Mouse (Mus musculus) testis, postnatal 10 days (tissue): ENCODE measurements around the gene Ralgps1.

Experiments used
- DNase-seq: peaks from one replicate; pipeline ENCODE4 v3.0.0; 2021; ENCODE audit warnings: low spot score

Gene Ralgps1

DNA sequence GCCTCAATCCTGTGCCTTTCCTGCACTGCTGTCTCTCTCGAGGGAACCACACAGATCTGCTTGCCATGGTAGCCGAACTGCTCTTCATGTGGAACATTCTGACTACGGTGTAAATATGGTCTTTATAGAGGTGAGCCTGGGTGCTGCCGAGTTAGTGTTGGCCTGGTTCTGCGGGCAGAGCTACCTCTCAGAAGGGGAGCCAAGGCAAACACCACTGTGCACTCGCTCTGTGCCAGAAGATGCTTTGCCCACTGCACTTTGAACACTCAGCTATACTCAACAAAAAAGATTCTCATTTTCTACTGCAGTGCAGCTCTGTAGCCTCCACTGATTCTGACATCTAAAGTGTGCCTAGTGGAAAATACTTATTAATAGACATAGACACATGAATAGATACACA lies 133.7 kb downstream of the Ralgps1 start:
- DNase-seq = no peak

DNA sequence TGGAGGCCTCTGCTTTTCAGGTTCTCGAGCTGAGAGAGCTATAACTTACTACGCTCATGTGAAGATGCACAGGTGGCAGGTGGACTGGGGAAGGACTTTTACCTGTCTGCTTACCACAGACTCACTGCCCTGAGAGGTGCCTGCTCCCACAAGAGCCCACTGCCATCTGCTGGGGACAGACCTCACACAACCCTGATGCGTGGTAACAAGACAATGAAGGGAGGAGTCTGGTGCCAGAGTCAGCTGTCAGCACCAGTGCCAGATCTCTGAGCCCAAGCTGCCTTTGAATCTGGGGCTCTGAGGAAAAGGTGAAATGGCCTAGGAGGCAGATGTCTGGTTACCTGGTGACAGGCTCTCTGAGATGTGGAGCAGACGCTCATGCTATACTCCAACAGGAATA lies 136.4 kb downstream of the Ralgps1 start:
- no peak for DNase-seq

DNA sequence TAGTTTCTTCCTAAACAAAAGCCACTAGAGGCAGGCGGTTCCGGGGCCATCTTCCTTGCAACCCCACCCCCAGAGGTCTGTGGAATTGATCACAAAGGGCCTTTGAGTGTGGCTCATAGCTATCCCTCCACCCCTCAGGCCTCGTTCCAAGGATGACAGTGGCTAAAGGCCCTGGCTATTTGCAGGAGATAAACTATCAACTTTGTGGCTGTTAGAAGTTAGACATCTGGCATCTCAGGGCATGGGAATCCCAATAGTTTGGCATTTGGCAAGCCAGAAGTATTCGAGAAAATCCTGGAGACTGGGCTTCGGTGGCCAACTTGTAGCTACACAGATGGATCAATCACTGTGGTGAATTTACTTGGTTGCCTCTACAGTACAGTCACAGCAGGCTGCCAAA lies 137.4 kb downstream of the Ralgps1 start:
- DNase-seq = no peak

DNA sequence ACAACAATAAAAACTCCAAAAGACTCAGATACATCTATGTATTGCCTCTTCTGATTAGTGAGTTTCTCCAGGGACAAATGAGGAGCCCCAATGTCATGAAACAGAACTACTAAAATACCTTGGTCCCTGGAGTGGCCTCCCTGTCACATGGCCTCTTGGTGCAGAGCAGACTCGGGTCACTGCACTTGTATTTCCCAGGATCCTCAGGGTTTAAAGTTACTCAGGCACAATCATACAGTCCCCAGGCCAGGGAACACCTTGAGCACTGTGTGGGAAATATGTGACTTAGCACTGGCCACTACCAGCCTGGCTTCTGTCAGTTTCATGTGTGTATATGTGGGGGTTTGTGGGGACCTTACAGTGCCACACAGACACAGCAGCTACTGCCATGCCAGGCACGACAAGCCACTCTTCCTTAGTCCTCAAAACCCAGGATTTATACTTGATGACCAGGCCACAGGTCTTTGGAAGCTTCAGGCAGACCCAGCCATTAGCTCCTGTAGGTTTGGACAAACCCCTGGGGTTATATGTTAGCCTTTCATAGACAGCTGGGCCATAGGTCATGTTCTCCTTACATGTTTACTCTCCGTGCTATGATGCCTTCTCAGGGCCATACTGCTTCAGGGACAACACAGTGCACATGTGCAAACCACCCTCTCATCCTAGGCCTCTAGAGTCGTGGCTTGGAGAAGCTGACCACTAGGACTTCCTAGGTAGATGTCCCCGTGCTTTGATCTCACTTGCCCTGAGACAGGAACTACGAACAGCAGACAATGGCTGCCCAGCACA lies 138.3 kb downstream of the Ralgps1 start:
- DNase-seq = no peak

DNA sequence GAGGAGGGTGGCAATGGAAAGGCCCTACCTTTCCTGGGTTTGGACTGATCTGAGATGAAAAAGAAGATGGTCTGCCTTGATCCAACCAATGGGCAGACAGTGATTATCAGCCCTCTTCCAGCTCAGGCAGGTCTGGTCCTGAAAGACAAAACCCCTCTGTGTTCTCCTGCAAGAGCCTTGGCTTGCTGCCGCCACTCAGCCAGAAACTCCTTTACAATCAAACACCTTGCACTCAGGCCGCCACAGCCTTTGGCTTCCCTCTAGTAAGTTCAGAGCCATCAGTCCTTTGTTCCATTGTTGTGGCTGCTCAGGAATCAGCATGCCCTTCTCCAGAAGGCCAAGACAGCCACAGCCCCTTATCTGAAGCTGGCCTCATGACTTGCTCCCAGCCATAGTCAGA lies 139.5 kb downstream of the Ralgps1 start:
- DNase-seq = no peak

DNA sequence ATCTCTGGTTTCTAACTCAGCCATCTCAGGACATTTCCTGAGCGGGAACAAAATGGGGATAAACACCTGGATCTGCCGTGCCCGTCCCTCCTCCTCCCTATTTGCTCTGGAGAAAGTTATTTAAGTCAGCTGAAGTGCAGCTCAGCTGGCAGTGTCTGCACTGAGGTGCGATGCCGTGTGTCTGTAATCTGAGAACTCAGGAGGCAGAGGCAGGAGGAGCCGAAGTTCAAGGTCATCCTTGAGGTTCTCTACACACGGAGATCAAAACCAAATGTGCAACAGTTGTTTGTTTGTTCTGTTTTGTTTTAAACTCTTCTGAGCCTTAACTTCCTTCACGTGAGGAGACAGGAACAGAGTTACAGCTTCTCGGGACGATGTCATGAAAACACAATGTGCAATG lies 140.6 kb downstream of the Ralgps1 start:
- no peak for DNase-seq

DNA sequence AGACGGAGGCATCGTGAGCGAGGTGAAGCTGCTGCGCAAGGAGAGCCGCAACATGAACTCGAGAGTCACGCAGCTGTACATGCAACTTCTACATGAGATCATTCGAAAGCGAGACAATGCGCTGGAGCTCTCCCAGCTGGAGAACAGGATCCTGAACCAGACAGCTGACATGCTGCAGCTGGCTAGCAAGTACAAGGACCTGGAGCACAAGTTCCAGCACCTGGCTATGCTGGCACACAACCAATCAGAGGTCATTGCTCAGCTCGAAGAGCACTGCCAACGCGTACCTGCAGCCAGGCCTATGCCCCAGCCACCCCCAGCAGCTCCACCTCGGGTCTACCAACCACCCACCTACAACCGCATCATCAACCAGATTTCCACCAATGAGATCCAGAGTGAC lies 142.7 kb downstream of the Ralgps1 start:
- no peak for DNase-seq

DNA sequence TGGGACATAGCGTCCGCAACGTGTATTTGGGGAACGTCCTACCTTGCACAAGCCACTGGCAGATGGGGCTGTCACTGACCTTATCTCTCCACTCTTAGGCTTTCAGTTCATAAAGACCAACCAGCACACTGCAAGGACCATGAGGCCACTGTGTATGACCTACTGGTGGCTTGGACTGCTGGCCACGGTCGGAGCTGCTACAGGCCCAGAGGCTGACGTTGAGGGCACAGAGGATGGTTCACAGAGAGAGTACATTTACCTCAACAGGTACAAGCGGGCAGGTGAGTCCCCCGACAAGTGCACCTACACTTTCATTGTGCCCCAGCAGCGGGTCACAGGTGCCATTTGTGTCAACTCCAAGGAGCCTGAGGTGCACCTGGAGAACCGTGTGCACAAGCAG lies 143.2 kb downstream of the Ralgps1 start:
- no peak for DNase-seq

DNA sequence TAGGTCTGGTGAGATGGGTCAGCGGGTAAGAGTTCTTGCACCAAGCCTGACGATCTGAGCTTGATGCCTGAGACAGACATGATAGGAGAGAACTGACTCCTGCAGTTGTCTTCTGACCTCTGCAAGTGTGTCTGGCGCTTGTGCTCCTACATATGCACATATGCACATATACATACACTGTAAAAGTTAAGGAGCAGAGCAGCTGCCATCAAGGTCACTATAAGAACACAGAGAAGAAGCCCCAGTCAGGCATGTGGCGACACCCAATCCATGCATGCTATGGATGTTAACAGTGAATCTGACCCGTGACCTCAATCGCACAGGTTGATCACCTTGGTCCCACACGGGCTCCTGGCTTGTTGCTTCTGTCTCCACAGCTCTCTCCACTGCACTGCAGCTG lies 145.4 kb downstream of the Ralgps1 start:
- DNase-seq = no peak

DNA sequence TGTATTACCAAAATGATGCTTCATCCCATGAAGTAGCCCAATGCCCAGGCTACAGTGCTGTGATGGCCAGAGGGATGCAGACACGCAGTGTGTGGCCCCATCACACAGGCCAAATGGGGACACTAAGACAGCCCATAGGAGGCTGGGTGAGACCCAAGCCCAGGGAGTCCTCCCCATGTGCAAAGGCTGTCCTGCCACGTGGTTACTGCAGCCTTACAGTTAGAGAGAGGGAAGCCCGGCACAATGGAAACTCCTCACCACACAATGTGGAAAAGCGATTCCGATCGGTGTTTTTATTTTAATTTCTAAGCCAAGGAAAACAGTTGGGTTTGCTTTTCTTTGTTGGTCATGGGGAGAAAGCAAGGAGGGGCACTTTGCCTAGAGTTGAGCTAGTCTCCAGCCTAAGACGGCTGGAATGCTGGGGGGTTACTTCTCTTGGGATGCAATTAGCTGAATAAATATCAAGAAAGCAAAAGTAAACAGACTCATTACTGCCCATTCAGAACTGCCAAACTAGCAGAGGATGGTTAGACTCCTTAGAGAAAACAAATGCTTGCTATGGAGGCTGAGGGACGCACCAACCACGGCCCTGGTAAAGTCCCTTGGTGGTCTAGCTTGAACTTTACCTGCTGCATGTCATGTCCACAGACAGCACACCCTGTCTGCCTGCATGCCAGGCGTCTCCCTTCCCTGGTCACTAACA lies 147.5 kb downstream of the Ralgps1 start:
- no peak for DNase-seq

DNA sequence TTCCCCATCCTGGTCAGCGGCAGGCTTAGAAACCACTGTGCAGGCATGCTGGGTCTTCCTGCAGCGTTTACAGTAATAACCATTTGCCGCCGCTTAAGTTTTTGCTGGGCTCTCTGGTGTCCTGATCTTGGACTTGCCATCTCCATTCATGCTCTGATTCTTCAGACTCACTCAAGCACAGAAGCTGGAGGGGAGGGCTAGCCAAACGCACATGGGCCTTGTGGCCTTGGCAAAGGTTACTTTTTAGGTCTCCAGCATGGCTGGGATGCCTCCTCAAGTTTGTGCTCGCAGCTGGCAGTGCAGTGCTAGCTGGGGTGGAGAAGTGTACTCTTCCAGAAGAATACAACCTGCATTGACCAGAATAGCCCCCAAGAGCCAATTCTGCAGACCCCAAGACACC lies 148.8 kb downstream of the Ralgps1 start:
- DNase-seq = no peak

DNA sequence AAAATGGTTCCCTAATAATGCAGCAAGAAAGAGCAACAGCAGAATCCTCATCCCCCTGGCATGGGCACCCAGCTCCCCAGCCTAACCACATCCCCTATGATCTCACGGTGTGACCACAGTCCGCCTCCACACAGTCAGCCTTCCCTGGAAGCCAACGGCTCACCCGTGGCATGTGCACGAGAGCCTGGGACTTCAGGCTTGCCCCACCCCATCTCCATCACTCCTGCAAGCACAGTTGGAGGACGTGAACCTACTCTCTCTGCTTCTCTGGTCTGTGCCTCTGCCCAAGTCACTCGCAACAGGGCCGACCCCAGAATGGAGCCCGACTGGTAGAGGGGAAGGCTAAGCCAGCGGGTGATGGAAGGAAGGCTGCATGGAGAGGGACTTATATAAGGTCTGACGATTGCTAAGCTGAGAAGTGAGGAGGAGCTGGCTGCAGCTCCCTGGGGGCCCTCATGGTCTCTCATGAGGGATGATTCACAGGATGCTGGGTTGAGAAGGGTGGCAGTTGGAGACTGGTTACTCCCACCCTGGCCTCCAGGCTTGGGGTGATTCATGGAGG lies 149.9 kb downstream of the Ralgps1 start:
- no peak for DNase-seq

DNA sequence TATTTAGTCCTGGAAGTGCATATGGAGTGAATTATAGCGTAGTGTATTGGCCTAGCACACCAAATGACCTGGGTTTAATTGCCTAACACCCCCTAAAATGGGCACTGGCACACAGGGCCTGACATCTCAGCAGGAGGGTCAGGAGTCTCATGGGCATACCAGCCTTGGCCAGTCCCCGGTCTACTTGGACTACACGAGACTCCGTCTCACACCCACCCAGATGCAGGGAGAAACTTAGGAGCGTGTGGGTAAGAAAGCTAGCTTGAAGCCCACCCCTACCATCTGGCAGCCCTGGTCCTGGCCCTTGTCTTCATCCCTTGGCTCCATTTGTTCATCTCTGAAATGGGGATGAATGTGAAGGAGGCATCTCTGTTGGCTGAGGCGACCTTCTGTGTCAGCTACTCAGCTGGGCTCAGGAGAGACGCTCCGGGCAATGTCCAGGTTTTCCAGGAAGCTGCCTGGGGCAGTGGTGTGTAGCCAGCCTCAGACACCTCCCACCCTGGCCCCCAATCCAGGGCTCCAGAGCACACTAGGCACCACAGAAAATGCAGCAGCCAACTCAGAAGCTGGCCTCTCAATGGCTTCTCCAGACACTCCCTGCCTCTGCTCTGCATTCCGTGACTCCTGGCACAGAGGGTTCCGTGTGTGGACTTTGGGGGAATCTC lies 150.5 kb downstream of the Ralgps1 start:
- DNase-seq = no peak

DNA sequence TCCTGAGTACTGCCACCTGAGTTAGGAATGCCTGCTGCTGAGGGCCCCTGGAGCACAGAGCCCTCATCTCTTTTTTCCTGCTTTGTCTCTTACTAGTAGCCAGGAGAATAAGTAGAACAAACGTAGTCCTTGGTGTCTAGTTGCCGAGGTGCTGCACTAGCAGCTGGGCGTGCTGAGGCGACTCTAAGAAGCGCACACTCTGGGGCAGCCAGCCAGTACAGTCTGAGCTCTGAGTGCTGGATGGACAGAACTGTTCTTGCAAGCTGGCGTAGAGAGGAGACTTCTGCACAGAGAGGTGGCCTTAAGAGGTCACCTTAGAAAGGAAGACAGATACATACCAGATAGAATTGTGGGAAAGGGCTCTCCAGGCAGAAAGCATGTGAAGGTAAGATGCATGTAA lies 151.0 kb downstream of the Ralgps1 start:
- DNase-seq = peak; percentile 62

DNA sequence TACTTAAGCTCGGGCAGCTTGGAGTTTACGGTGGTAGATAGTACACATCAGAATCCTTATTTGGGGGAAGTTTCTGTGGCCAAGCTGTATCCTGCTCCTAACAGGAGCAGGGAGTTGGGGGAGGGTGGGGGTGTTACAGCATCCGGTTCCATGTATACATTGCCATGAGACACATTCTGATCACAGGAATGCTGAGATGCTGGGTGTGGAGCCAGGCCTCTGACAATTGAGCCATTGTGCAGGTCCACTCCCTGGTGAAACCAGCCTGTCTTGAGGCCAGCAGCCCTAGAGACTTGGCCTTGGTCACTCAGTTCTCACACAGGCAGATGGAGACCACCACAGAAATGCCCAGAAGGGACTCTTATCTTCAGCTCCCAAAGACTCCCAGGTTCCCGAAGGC lies 151.6 kb downstream of the Ralgps1 start:
- DNase-seq = no peak

DNA sequence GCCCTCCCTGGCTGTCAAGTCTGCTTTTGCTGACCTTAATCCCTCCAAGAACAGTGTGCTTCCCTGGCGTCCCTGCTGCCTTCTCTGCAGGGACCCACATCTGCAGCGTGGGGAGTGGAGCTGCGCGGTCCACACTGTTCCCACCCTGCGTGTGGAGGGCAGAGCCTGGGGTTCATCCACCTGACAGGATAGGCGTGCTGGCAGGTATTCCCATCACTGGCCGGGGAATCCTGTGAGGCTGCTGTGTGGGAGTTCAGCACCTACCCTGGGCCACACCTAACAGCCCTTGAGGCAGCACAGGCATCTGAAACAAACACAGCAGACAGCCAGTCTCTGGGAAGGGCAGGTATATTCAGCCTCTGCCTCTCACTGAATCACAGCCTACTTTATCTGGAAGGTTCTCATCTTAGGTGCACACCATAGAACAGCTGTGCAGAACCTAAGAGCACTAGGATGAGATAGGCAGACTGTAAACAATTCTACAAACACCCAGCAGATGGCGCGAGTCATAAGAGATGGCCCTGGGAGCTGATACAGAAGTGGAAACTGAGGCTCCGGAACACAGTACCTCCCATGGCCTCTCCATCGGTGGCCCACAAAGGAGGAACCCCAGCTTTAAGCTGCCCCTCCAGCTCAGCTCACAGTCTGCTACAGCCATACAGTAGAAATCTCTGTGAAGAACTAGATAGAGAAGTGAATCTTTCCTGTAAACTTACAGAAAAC lies 152.2 kb downstream of the Ralgps1 start:
- peak; percentile 63 for DNase-seq

DNA sequence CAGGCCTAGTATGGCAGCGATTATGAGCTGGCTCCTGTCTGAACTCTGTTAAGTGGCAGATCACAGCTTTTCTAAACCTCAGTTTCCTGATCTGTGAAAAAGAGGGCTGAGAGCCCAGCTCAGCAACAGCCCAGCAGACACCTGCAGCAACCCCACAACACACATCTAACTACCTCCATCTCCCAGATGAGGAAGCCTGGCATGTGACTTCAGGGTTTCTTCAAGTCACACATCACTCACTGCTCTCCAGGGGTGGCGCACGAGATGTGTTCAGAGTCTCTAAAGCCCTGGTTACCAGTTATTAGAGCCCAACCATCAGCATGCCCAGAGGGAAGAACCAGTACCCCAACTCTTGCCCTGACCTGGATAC lies 153.9 kb downstream of the Ralgps1 start:
- no peak for DNase-seq

DNA sequence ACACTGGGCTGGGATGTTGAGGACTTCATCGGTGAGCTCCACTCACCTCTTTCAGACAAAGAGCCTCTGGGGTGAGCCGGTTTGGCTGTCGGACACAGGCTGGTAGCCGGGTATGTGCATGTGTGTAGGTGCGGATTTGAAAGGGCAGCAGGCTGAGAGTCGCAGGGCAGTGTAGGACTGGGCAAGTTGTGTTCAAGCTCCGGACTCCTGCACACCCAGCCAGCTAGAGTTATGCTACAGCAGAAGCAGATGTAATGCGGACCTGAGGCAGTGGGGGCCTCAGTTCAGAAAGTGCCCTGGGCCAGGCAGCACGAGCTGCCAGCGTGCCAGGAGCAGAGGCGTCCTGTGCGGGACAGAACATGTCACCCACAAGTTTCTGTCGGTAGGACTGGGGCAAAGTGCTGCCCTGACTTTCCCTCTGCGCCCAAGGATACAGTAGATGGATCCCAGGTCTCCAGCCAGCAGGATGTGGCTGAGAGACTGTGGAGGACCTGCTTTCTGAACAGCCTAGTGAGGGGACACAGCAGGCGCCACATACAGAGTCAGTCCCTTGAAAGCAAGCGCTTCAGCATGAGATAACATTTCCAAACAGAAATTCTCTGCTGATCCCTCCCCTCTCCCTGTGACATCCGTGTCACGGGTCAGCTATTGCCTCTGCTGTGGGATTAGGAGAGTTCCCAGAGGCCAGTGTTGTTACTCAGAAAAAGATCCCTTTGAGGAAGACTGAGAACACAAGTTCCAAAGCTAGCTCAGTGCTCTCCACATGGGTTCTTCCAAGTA lies 154.5 kb downstream of the Ralgps1 start:
- DNase-seq = no peak

DNA sequence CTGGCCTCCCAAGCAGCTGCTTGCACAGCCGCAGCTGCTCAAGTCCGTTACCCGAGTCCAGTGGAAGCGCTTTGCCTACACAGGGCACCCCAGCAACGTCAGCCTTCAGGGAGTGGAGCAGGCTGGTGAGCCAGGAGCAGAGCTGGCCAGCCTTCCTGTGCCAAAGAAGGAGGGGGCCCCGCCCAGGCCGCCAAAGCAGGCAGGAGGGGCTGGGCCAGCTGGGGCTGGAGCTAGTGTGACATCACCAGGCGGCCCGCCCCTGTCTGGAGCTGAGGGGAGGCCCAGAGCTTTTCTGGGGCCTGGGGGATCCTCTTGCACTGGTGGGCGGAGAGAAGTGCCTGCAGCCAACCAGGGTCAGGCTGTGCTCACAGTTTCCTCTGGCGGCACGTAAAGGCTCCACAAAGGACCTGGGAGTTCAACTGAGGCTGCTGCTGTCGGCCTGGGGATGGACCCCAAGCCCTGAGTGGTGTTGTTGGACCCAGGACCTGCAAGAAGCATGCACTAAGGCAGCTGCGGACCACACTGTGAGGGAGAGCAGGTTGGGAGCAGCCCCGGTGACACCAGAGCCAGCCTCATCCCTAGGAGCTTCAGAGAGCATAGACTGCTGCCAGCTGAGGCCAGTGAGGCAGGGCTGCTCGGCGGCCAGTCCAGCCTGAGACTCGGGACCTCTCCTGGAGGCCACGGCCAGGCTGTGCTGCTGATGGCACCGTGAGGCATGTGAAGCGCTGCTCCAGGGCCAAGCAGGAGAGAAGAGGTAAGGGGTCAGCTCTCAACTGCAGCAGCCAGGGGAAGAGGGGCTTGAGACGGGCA lies 155.4 kb downstream of the Ralgps1 start, which contains the start of gene Angptl2:
Gene Angptl2, plus strand, starts transcription at position 370 of the 810 bp plus-strand sequence.
- peak; percentile 89 for DNase-seq

DNA sequence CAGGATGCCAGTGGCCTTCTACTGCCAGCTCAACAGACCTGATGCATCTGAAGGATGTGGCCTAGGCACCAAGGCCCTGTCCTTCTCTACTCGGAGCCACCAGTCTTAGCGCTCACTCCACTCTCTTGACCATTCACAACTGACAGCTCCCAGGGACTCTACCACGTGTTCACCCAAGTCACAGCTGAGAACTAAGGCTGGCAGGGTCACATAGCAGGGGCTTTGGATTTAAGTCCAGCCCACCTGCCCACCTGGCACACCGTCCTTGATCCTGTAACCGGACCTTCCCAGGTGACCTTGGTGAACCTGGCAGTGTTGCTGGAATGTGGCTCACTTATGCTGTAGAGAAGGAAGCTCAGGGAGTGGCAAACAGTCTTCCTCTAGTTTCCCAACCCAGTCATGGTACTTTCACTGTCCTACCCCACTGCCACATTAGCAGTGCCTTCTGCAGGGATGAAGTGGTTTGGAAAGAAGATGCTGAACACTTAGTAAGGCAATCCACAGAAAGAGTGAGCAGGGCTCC lies 156.0 kb downstream of the Ralgps1 start:
- DNase-seq = no peak
